Mouse (Mus musculus): ENCODE measurements around the gene Gsk3b. TPM values are rescaled to one million over a fixed set of nuclear protein-coding genes. Genes with fewer than 3 reads are reported as not detected.

The Gsk3b gene
- polyA plus RNA-seq, 1 experiment: 5.8 TPM

DNA sequence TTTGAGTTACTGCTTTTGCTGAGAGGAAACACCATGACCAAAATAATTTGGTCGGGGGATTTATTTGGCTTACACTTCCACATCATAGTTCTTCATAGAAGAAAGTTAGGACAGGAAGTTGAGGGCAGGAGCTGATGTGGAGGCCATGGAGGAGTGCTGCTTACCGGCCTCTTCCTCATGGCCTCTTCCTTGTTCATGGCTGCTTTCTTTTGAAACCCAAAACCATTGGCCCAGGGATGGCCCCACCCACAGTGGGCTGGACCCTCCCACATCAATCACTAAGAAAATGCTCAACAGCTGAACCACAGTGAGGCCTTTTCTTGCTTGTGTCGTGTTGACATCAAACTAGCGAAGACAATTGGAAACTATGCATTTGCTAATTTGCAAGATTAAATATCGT, 40.4 kb downstream of the Gsk3b start:
- no peak for TF ChIP-seq FLI1 (IDR thresholded peaks at IDR 0.05; ENCODE audit: low read length)
- no peak for TF ChIP-seq GATA1 (IDR thresholded peaks at IDR 0.05; ENCODE audit: borderline replicate concordance, low read length)
- peaks cover 80% of the 10 kb centered on the region for H3K4me1 ChIP-seq
- peak overlapping the region; percentile 25 for H3K4me3 ChIP-seq (replicated peaks)
- H3K27me3 ChIP-seq (replicated peaks): no peaks in the 10 kb centered on the region
- no peaks in the 10 kb centered on the region for H3K9me3 ChIP-seq
- H3K36me3 ChIP-seq (replicated peaks; ENCODE audit: low read length): peaks cover 14% of the 10 kb centered on the region

DNA sequence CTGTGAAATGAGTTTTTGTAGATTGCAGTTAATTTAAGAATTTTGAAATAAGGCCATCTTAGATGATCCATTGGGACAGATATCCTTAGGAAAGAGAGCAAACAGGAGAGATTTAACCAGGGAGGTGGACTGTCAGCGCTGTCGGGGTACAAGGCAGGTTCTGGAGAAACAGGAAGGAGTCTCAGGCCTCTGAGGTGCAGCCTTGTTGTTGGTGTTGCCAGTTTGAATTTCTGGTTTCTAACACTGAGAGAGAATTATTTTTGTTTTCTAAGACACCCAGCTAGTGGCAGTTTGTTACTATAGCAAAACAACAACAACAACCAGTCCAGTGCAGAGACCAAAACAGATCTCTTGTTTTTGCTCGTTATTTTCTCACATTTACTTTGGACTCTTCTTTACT, 42.2 kb downstream of the Gsk3b start:
- Histone ChIP-seq H3K4me3 (replicated peaks) (peak overlapping the region; percentile 50), H3K36me3 (replicated peaks; ENCODE audit: low read length) (peaks cover 22% of the 10 kb centered on the region), H3K4me1 (peaks cover 84% of the 10 kb centered on the region), H3K27me3 (replicated peaks) (no peaks in the 10 kb centered on the region), H3K9me3 (no peaks in the 10 kb centered on the region)
- TF ChIP-seq FLI1 (IDR thresholded peaks at IDR 0.05; ENCODE audit: low read length) (no peak), GATA1 (IDR thresholded peaks at IDR 0.05; ENCODE audit: borderline replicate concordance, low read length) (no peak)

DNA sequence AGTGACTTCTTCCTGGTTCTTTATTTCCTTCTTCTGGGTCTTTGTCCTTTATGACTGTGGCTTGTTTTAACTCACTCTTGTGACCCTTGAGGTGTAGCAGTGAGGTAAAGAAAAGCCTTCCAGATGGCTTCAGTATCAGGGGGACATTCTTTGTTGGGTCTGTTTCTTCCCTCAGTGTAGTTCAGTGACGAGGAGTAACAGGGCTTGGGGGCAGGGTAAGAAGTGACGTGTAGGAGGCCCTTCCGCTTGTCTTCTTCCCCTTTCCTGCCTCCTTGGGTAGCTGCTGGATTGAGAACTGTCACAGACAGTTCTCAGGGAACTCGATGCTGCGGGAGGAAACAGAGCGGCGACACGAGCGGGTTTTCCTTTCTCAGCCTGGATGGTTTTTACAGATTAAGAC, 43.0 kb downstream of the Gsk3b start:
- TF ChIP-seq GATA1 (IDR thresholded peaks at IDR 0.05; ENCODE audit: borderline replicate concordance, low read length) (no peak), FLI1 (IDR thresholded peaks at IDR 0.05; ENCODE audit: low read length) (no peak)
- Histone ChIP-seq H3K4me1 (peaks cover 86% of the 10 kb centered on the region), H3K27me3 (replicated peaks) (no peaks in the 10 kb centered on the region), H3K36me3 (replicated peaks; ENCODE audit: low read length) (peaks cover 18% of the 10 kb centered on the region), H3K9me3 (no peaks in the 10 kb centered on the region), H3K4me3 (replicated peaks) (peak overlapping the region; percentile 89)

DNA sequence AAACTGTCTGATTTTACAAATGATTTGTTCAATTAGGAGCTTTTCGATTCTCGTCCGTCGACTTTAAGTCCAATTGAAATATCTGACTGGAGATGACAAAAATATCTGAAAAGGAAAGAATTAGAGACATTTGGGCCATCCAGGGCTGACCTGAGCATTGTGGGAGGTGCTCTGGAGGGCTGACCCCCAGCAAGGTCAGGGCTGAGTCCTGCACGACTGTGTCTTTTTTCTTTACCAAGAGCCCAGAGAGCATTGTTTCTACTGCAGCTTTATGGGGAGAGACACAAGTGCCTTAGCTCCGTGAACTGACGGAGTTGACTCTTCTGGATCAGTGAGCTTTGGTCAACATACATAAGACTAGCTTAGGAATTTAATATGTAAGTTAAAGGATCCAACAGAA, 43.4 kb downstream of the Gsk3b start:
- Histone ChIP-seq H3K36me3 (replicated peaks; ENCODE audit: low read length) (peaks cover 17% of the 10 kb centered on the region), H3K9me3 (no peaks in the 10 kb centered on the region), H3K4me1 (peaks cover 86% of the 10 kb centered on the region), H3K4me3 (replicated peaks) (peak overlapping the region; percentile 89), H3K27me3 (replicated peaks) (no peaks in the 10 kb centered on the region)
- TF ChIP-seq FLI1 (IDR thresholded peaks at IDR 0.05; ENCODE audit: low read length) (no peak), GATA1 (IDR thresholded peaks at IDR 0.05; ENCODE audit: borderline replicate concordance, low read length) (no peak)

DNA sequence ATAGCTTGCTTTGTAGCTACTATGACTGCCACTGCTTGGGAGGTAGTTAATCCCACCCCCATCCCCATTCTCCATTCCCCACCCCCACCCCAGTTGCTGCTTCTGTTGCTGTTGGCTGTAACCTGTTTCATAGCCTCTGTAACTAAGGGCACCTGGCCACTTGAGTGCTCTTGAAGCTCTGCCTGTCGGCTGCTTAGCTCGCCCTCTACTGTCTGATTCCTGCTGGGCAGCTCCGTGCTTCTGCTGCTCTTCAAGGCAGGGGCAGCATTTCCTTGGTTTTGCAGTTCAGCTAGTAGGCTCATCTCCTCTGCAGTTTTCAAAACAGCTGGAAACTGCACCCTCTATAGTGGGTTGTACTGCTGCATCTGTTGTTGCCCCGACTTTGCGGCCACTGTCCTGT, 48.5 kb downstream of the Gsk3b start:
- TF ChIP-seq GATA1 (IDR thresholded peaks at IDR 0.05; ENCODE audit: borderline replicate concordance, low read length) (no peak), FLI1 (IDR thresholded peaks at IDR 0.05; ENCODE audit: low read length) (no peak)
- H3K4me3 ChIP-seq (replicated peaks): no peak overlapping the region
- H3K4me1 ChIP-seq: peaks cover 78% of the 10 kb centered on the region
- peaks cover 20% of the 10 kb centered on the region for H3K36me3 ChIP-seq (replicated peaks; ENCODE audit: low read length)
- H3K9me3 ChIP-seq: no peaks in the 10 kb centered on the region
- no peaks in the 10 kb centered on the region for H3K27me3 ChIP-seq (replicated peaks)

DNA sequence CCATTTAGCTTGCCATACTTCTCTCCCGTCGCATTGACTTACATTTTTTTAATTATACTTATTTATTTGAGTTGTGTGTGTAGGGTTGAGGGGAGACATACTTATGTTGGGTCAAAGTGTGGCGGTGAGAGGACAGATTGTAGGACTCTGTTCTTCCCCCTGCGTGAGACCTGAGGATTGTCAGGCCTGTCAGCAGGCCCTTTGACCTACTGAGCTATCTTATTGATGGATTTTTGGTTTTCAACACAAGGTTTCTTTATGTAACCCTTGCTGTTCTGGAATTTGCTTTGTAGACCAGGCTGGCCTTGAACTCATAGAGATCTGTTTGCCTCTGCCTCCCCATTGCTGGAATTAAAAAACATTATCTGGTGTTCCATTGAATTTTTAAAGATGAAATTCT, 56.1 kb downstream of the Gsk3b start:
- no peak overlapping the region for H3K4me3 ChIP-seq (replicated peaks)
- no peaks in the 10 kb centered on the region for H3K27me3 ChIP-seq (replicated peaks)
- peaks cover 51% of the 10 kb centered on the region for H3K36me3 ChIP-seq (replicated peaks; ENCODE audit: low read length)
- H3K9me3 ChIP-seq: no peaks in the 10 kb centered on the region
- H3K4me1 ChIP-seq: peaks cover 37% of the 10 kb centered on the region
- TF ChIP-seq FLI1 (IDR thresholded peaks at IDR 0.05; ENCODE audit: low read length): no peak
- TF ChIP-seq GATA1 (IDR thresholded peaks at IDR 0.05; ENCODE audit: borderline replicate concordance, low read length): no peak

DNA sequence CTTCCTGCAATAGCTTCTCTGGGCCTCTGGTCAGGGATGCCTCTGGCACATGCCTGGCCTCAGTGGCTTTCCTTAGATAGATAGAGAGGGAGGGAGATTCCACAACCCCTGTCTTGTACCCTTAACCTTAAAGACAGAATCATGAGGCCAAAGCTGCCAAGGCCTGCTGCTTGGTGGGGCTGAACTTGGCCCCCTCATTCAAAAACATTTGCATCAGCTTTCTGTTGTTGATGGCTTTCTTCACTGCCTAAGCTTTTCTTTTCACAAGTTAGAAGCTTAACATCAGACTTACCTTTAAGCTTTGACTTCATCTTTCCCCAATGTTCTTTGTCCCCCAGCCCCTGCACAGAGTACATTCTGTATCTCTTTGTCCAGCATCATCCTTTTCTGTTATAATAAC, 61.8 kb downstream of the Gsk3b start:
- TF ChIP-seq FLI1 (IDR thresholded peaks at IDR 0.05; ENCODE audit: low read length): no peak
- no peak for TF ChIP-seq GATA1 (IDR thresholded peaks at IDR 0.05; ENCODE audit: borderline replicate concordance, low read length)
- Histone ChIP-seq H3K9me3 (no peaks in the 10 kb centered on the region), H3K36me3 (replicated peaks; ENCODE audit: low read length) (peaks cover 62% of the 10 kb centered on the region), H3K4me1 (peaks cover 40% of the 10 kb centered on the region), H3K4me3 (replicated peaks) (no peak overlapping the region), H3K27me3 (replicated peaks) (no peaks in the 10 kb centered on the region)

DNA sequence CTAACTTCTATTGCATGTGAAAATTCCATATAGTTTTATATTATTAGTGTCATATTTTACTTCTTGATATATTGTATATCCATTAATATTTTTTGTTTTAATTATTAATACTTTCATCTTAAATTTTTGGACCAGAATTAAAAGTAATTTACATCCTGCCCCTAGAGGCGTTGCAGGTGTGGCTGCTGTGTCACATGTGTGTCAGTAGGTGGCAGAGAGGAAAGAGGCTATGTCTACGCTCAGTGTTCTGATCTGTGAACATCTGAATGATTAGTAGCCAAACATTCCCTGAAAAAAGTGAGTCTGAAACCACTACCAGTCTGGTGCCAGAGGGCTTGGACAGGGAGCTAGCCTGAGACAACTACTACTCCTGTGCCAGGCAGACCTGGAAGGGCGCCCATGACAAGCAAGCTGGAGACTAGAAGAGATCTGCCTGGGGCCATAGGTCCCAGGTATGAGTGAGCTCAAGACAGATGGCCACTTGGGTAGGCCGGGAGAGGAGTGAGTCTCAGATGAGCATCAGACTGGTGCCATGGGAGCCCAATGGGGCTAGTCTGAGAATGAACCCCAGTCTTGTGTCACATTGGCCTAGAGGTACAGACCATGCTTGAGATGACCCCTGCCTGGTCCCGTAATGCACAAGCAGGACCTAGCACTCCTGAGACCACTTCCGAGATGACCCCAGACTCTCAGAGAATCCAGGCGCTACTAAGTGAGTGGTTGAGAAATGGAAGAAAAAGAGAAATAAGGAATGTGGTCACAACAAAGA, 69.2 kb downstream of the Gsk3b start:
- H3K9me3 ChIP-seq: no peaks in the 10 kb centered on the region
- no peak overlapping the region for H3K4me3 ChIP-seq (replicated peaks)
- H3K27me3 ChIP-seq (replicated peaks): no peaks in the 10 kb centered on the region
- TF ChIP-seq FLI1 (IDR thresholded peaks at IDR 0.05; ENCODE audit: low read length): no peak
- TF ChIP-seq GATA1 (IDR thresholded peaks at IDR 0.05; ENCODE audit: borderline replicate concordance, low read length): no peak
- H3K36me3 ChIP-seq (replicated peaks; ENCODE audit: low read length): peaks cover 49% of the 10 kb centered on the region
- H3K4me1 ChIP-seq: peaks cover 41% of the 10 kb centered on the region

DNA sequence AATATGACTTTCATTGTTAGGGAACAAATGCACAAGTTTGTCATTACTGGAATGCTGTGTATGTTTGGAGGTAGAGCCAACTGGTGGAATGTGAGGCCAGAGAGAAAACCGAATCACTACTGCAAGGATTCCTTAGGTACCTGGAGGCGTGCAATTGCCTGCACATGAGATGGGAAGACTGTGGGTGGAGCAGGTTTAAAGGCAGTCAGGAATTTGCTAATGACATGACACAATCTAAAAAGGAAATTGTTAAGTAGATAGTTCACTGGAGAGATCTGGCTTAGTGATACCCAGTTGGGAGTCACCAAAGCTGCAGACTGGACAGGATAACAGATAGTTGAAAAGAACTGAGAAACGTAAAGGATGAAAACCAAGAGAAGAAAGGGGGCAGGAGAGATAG, 73.2 kb downstream of the Gsk3b start:
- Histone ChIP-seq H3K36me3 (replicated peaks; ENCODE audit: low read length) (peaks cover 47% of the 10 kb centered on the region), H3K4me1 (peaks cover 48% of the 10 kb centered on the region), H3K27me3 (replicated peaks) (no peaks in the 10 kb centered on the region), H3K4me3 (replicated peaks) (no peak overlapping the region), H3K9me3 (no peaks in the 10 kb centered on the region)
- no peak for TF ChIP-seq FLI1 (IDR thresholded peaks at IDR 0.05; ENCODE audit: low read length)
- TF ChIP-seq GATA1 (IDR thresholded peaks at IDR 0.05; ENCODE audit: borderline replicate concordance, low read length): no peak

DNA sequence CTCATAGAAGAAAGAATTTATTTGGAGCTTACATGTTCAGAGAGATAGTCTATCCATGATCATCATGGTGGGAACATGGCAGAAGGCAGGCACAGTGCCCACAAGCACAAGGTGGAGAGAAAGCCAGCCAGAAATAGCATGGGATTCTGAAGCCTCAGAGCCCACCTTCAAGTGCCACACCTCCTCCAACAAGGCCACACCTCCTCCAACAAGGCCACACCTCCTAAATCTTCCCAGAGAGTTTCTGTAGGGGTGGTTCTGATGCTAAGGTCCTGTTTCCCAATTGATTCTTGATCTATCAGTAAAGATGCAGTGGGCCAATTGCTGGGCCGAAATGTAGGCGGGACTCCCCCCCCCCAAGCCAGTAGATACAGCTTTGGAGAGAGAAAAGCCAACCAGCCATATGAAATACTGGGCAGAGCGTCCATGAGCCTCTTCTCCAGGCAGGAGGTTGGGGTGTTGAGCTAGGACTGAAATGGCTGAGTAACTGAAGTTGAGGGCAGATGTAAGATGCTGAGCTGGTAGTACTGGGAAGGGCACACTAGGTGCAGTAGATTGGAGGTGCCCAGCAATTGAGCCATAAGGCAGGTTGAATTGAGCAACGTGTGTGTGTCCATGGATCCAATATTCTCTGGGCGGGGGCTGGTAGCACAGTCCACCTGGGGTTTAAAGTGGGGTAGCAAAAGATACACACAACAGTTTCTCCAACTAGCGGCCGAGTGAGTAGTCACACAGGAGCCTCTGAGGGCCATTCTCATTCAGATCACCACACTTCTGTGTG, 76.2 kb downstream of the Gsk3b start:
- no peaks in the 10 kb centered on the region for H3K9me3 ChIP-seq
- no peaks in the 10 kb centered on the region for H3K27me3 ChIP-seq (replicated peaks)
- TF ChIP-seq FLI1 (IDR thresholded peaks at IDR 0.05; ENCODE audit: low read length) (no peak), GATA1 (IDR thresholded peaks at IDR 0.05; ENCODE audit: borderline replicate concordance, low read length) (no peak)

More for the DNA sequence above, 76.2 kb downstream of the Gsk3b start:
- no peak overlapping the region for H3K4me3 ChIP-seq (replicated peaks)
- peaks cover 43% of the 10 kb centered on the region for H3K4me1 ChIP-seq
- peaks cover 44% of the 10 kb centered on the region for H3K36me3 ChIP-seq (replicated peaks; ENCODE audit: low read length)
